Mouse (Mus musculus) kidney, embryonic 14.5 days (tissue): ENCODE measurements at regions not wholly inside any gene's neighbourhood (a gene's known extent, or its start where the extent isn't known, plus 50 kb on each side); places are given as distances from the start of the nearest gene placed in this dataset.
"Not testable (repeated sequence)": the region's sequence is repeated elsewhere in the genome, so short reads cannot be mapped to it uniquely, and the experiment has no call there.

Experiments used
- ATAC-seq: fragments of 200-750 bp; cut with Nextera tagmentation; 2 replicates; pipeline ENCODE4 v1.8.0; 2017; ENCODE audit warnings: moderate number of reproducible peaks, mild to moderate bottlenecking, moderate TSS enrichment, moderate library complexity; ENCODE audit not compliant: low FRiP score, low TSS enrichment
- H3K27ac ChIP-seq: fragments of 300-500 bp; sonication (generic); 2 replicates; pipeline ENCODE4 v1.5.1; 2014; ENCODE audit warnings: low read depth, mild to moderate bottlenecking, low read length, moderate library complexity, mixed read lengths
- H3K27me3 ChIP-seq: fragments of 300-500 bp; sonication (generic); 2 replicates; pipeline ENCODE4 v1.6.1; 2014; ENCODE audit warnings: mild to moderate bottlenecking, low read length; ENCODE audit not compliant: control insufficient read depth, insufficient read depth
- H3K36me3 ChIP-seq: fragments of 300-500 bp; sonication (generic); 2 replicates; pipeline ENCODE4 v1.6.1; 2014; ENCODE audit warnings: low read length, mixed read lengths; ENCODE audit not compliant: control insufficient read depth, insufficient read depth
- H3K4me1 ChIP-seq: fragments of 300-500 bp; sonication (generic); 2 replicates; pipeline ENCODE4 v1.6.1; 2014; ENCODE audit warnings: low read length, mixed read lengths; ENCODE audit not compliant: control insufficient read depth, insufficient read depth
- H3K4me2 ChIP-seq: fragments of 300-500 bp; sonication (generic); replicated peaks from 2 replicates; pipeline ENCODE4 v1.6.1; 2014; ENCODE audit warnings: low read depth, mild to moderate bottlenecking, low read length
- H3K4me3 ChIP-seq: fragments of 300-500 bp; sonication (generic); 2 replicates; pipeline ENCODE4 v1.5.1; 2014; ENCODE audit warnings: mild to moderate bottlenecking, low read length
- H3K9ac ChIP-seq: fragments of 300-500 bp; sonication (generic); 2 replicates; pipeline ENCODE4 v1.6.1; 2014; ENCODE audit warnings: low read depth, mild to moderate bottlenecking, low read length, moderate library complexity
- H3K9me3 ChIP-seq: fragments of 300-500 bp; sonication (generic); 2 replicates; pipeline ENCODE4 v1.6.1; 2016; ENCODE audit warnings: low read length; ENCODE audit not compliant: control insufficient read depth
- WGBS: fragments of 180-500 bp; shearing (Covaris S2); extraction: QIAGEN DNeasy Blood & Tissue Kit; methylation state at CpG from one replicate; pipeline ENCODE4 v1.1.7; 2014; 5-methylcytosine and 5-hydroxymethylcytosine counted together

DNA sequence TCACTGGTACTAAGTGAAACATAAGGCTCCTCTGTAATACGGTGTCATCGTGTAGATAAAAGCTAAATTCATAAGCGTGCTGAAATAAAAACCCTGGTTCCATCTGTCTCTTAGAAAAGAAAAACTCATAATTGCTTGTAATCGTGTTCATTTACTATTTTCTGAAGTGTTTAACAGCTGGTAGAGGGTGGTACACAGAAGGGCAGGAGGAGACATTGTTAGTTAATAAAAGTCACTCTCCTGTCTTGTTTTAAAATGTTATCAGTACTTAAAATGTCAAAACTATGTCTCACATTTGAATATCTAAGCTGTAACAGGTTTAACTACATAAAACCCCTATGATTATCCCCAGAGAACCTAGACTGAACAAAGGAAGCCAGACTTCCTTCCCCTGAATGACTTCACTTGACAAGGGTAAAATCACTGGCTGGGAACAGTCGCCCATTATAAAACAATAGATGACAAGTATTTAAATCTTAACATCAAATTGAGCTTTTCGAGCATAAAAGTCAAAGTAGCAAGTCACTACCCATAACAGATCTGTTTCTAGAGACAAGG lies 1530.6 kb upstream of the Dsel start:
- Histone ChIP-seq H3K4me2 (no peak overlapping the region), H3K4me1 (no peaks in the 10 kb centered on the region), H3K9me3 (no peaks in the 10 kb centered on the region), H3K4me3 (no peak overlapping the region), H3K36me3 (no peaks in the 10 kb centered on the region), H3K9ac (no peak overlapping the region), H3K27me3 (no peaks in the 10 kb centered on the region), H3K27ac (no peak overlapping the region)
- 81% methylated on average over 6 of the region's 6 CpGs for WGBS
- ATAC-seq: no peak

DNA sequence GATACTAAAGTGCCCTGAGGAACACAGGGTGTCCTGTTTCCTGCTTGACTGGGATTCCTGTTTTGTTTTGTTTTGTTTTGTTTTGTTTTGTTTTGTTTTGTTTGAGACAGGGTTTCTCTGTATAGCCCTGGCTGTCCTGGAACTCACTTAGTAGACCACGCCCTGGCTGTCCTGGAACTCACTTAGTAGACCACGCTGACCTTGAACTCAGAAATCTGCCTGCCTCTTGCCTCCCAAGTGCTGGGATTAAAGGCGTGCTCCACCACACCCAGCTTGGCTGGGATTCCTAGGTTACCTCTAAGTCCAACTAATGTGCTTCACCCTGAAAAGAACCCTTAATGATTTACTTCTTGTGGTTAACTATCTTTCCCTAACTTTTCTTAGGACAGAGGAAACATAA lies 1529.6 kb upstream of the Dsel start:
- 89% methylated on average over 3 of the region's 3 CpGs for WGBS
- H3K27ac ChIP-seq, H3K9ac ChIP-seq: not testable (repeated sequence)

DNA sequence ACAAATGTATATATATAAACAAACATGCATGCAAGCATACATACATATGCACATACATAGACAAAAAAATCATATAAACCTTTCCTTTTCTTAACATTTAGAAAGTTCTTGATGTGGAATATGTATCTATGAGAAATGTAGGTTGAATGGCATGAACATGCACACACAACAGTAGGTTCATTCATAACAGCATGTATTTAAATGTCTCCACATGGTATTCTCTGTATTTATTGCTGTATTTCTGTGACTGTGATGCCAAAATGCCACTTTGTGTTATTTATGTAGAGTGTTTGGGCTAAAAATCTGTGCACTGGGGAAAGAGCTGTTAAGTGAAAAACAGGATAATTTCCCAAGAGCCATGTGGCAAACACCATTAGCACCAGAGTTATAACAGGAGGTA lies 1528.2 kb upstream of the Dsel start:
- ATAC-seq: no peak
- H3K36me3 ChIP-seq: no peaks in the 10 kb centered on the region
- no peak overlapping the region for H3K4me2 ChIP-seq
- no peak overlapping the region for H3K9ac ChIP-seq
- no peak overlapping the region for H3K27ac ChIP-seq
- no peaks in the 10 kb centered on the region for H3K27me3 ChIP-seq
- no peak overlapping the region for H3K4me3 ChIP-seq
- H3K9me3 ChIP-seq: no peaks in the 10 kb centered on the region
- no peaks in the 10 kb centered on the region for H3K4me1 ChIP-seq

More for the DNA sequence above, 1529.6 kb upstream of the Dsel start:
- H3K36me3 ChIP-seq, H3K4me3 ChIP-seq, H3K4me1 ChIP-seq, H3K27me3 ChIP-seq, H3K4me2 ChIP-seq, H3K9me3 ChIP-seq, ATAC-seq: not testable (repeated sequence)

DNA sequence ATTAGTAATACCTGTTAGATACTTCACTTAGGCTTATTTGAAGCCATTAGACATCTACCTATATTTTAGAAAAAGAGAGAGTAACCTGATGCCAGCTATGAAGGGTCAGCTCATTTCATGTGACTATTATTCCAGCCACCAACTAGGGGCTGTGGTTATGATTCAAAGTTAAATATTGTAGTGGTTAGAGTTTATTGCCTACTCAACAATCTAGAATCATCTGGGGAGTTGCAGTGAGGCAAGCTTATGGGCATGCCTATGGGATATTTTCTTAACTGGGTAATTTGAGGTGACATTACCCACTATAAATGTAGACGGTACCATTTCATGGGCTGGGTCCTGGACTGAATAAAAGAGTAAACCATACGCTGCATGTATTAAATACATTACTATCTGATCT lies 1525.2 kb upstream of the Dsel start:
- Histone ChIP-seq H3K9ac (no peak overlapping the region), H3K9me3 (no peaks in the 10 kb centered on the region), H3K4me3 (no peak overlapping the region), H3K36me3 (no peaks in the 10 kb centered on the region), H3K4me2 (no peak overlapping the region), H3K27ac (no peak overlapping the region), H3K27me3 (no peaks in the 10 kb centered on the region), H3K4me1 (no peaks in the 10 kb centered on the region)
- no peak for ATAC-seq
- 89% methylated on average over 2 of the region's 2 CpGs for WGBS

DNA sequence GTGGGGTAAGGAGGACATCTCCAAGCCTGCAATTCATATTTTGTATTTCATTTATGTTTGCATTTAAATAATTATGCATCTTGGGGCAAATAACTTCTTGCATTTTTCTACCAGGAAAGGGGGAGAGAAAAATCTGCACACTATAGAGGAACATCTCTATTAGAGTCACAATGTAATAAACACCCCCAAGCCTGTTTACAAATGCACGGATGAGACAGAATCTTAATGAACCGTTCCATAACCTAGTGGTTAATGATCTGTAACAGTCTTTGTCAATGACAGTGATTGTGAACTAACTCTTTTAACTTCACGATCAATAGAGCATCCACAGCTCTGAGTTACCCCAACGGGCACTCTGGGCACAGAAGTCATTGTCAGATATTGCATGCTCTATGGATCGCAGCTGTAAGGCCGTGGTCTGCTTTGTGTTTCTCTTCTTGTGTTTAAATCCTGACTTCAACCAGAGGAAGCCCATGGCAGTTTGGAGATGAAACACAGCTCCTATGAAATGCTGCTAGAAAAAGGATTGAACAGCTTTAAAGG lies 1520.2 kb upstream of the Dsel start:
- H3K4me3 ChIP-seq: no peak overlapping the region
- no peaks in the 10 kb centered on the region for H3K27me3 ChIP-seq
- H3K9ac ChIP-seq: no peak overlapping the region
- WGBS: 42% methylated on average over 6 of the region's 6 CpGs
- no peak overlapping the region for H3K4me2 ChIP-seq
- ATAC-seq: no peak
- H3K36me3 ChIP-seq: no peaks in the 10 kb centered on the region
- H3K9me3 ChIP-seq: no peaks in the 10 kb centered on the region
- no peak overlapping the region for H3K27ac ChIP-seq
- H3K4me1 ChIP-seq: no peaks in the 10 kb centered on the region

DNA sequence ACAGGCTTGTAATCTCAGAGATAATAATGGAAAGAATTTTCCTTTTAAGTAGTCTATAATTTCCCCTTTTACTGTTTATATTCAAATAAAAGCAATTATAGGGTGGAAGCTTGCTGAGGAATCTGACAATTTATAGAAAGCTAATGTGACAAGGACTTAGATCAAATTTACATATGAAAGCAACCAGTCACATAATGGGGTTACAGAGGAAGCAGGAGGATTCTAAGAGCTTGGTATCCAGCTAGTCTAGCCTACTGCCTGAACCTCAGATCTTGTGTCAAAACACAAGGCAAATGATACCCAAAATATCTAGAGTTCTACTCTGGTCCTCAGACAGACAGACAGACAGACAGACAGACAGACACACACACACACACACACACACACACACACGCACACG lies 1519.0 kb upstream of the Dsel start:
- H3K4me3 ChIP-seq: no peak overlapping the region
- no peak for ATAC-seq
- H3K9ac ChIP-seq: no peak overlapping the region
- H3K9me3 ChIP-seq: no peaks in the 10 kb centered on the region
- 89% methylated on average over 2 of the region's 2 CpGs for WGBS
- H3K27me3 ChIP-seq: no peaks in the 10 kb centered on the region
- H3K36me3 ChIP-seq: no peaks in the 10 kb centered on the region
- no peak overlapping the region for H3K4me2 ChIP-seq
- no peak overlapping the region for H3K27ac ChIP-seq
- no peaks in the 10 kb centered on the region for H3K4me1 ChIP-seq

DNA sequence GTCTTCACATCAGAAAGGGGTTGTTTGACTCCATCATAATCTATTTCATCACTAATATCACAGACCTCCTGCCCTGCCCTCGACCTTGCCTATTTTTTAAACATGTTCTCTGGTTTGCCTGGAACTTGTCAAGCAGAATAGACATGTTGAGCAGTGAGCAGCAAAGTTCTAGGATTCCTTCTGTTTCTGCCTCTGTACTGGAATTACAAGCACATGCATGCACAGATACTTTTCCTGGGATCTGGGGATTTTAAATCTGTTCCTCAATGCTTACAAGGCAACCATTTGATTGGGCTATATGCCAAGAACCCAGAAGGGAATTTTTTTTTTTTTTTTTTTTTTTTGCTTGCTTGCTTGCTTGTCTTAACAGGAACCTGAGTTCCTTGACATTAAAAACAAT lies 1508.0 kb upstream of the Dsel start:
- H3K4me3 ChIP-seq: no peak overlapping the region
- no peaks in the 10 kb centered on the region for H3K9me3 ChIP-seq
- H3K27me3 ChIP-seq: no peaks in the 10 kb centered on the region
- no peak overlapping the region for H3K27ac ChIP-seq
- ATAC-seq: no peak
- no peaks in the 10 kb centered on the region for H3K4me1 ChIP-seq
- H3K9ac ChIP-seq: no peak overlapping the region
- no peaks in the 10 kb centered on the region for H3K36me3 ChIP-seq
- 74% methylated on average over 1 of the region's 1 CpGs for WGBS
- H3K4me2 ChIP-seq: no peak overlapping the region

DNA sequence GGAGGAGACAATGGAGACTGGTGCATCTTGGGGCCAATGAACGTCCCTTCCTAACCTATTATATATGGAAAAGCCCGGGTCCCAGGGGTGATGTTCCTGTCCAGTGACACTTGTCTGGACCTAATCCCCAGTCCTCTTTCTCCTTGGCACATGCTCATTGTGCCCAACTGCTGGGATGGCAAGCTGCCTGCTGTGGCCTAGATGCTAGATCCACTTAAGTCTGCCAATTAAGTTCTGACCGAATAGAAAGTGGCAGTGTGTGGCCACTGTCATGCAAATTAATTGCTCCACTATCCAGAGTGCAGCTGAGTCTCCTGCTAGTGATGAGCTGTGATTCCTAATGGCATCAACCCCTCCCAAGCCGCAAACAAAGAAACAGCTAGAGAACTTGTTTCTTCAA lies 1493.5 kb upstream of the Dsel start:
- no peak overlapping the region for H3K4me2 ChIP-seq
- H3K9ac ChIP-seq: no peak overlapping the region
- no peak for ATAC-seq
- H3K27me3 ChIP-seq: no peaks in the 10 kb centered on the region
- H3K27ac ChIP-seq: no peak overlapping the region
- 69% methylated on average over 4 of the region's 4 CpGs for WGBS
- no peaks in the 10 kb centered on the region for H3K9me3 ChIP-seq
- H3K4me1 ChIP-seq: no peaks in the 10 kb centered on the region
- no peak overlapping the region for H3K4me3 ChIP-seq
- no peaks in the 10 kb centered on the region for H3K36me3 ChIP-seq

DNA sequence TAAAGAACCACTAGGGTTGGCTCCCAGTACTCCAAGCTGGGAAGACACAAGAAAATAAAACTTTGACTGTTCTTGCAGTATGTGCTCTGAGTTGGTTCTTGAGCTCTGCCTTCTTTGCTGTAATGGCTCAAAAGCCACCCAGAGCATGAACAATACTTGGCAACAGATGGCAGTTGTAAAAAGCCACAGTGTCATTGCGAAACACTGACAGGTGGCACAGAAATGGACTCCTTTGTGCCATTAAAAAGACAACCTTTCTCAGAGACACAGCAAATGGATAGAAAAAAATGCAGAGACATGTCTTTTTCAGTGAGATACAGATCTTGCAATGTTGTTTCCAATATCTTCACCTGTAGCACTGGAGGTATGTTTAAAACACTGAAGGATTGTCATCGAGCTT lies 1443.3 kb upstream of the Dsel start:
- Histone ChIP-seq H3K36me3 (no peaks in the 10 kb centered on the region), H3K27ac (no peak overlapping the region), H3K9ac (no peak overlapping the region), H3K4me3 (no peak overlapping the region), H3K9me3 (no peaks in the 10 kb centered on the region), H3K4me1 (no peaks in the 10 kb centered on the region), H3K27me3 (no peaks in the 10 kb centered on the region), H3K4me2 (no peak overlapping the region)
- no peak for ATAC-seq
- WGBS: 81% methylated on average over 2 of the region's 2 CpGs
